Mouse (Mus musculus) midbrain, embryonic 11.5 days (tissue): ENCODE measurements at regions not wholly inside any gene's neighbourhood (a gene's known extent, or its start where the extent isn't known, plus 50 kb on each side); places are given as distances from the start of the nearest gene placed in this dataset.

ENCODE experiments used
- ATAC-seq: fragments of 200-750 bp; cut with Nextera tagmentation; 2 replicates; pipeline ENCODE4 v1.8.0; 2017; ENCODE audit warnings: moderate TSS enrichment, moderate library complexity; ENCODE audit not compliant: low FRiP score
- DNase-seq: peaks from one replicate; pipeline ENCODE4 v3.0.0; 2015; ENCODE audit warnings: low spot score; ENCODE audit errors: missing footprints
- H3K27ac ChIP-seq: fragments of 300-500 bp; sonication (generic); 2 replicates; pipeline ENCODE4 v1.5.1; 2014; ENCODE audit warnings: low read depth, low read length
- H3K27me3 ChIP-seq: fragments of 300-500 bp; sonication (generic); 2 replicates; pipeline ENCODE4 v1.6.1; 2014; ENCODE audit warnings: mild to moderate bottlenecking, low read length, moderate library complexity, mixed read lengths; ENCODE audit not compliant: control insufficient read depth, insufficient read depth
- H3K36me3 ChIP-seq: fragments of 300-500 bp; sonication (generic); 2 replicates; pipeline ENCODE4 v1.6.1; 2014; ENCODE audit warnings: mild to moderate bottlenecking, low read length, moderate library complexity, mixed read lengths; ENCODE audit not compliant: control insufficient read depth, insufficient read depth
- H3K4me1 ChIP-seq: fragments of 300-500 bp; sonication (generic); 2 replicates; pipeline ENCODE4 v1.6.1; 2014; ENCODE audit warnings: low read length; ENCODE audit not compliant: control insufficient read depth, insufficient read depth
- H3K4me2 ChIP-seq: fragments of 300-500 bp; sonication (generic); 2 replicates; pipeline ENCODE4 v1.6.1; 2014; ENCODE audit warnings: mild to moderate bottlenecking, moderate library complexity
- H3K4me3 ChIP-seq: fragments of 300-500 bp; sonication (generic); 2 replicates; pipeline ENCODE4 v1.5.1; 2014; ENCODE audit warnings: low read depth, low read length
- H3K9ac ChIP-seq: fragments of 300-500 bp; sonication (generic); 2 replicates; pipeline ENCODE4 v1.6.1; 2014; ENCODE audit warnings: low read length
- H3K9me3 ChIP-seq: fragments of 300-500 bp; sonication (generic); 2 replicates; pipeline ENCODE4 v1.6.1; 2016; ENCODE audit warnings: low read length; ENCODE audit not compliant: control insufficient read depth
- WGBS: fragments of 180-500 bp; shearing (Covaris S2); extraction: QIAGEN DNeasy Blood & Tissue Kit; methylation state at CpG from one replicate; pipeline ENCODE4 v1.1.7; 2014; 5-methylcytosine and 5-hydroxymethylcytosine counted together

DNA sequence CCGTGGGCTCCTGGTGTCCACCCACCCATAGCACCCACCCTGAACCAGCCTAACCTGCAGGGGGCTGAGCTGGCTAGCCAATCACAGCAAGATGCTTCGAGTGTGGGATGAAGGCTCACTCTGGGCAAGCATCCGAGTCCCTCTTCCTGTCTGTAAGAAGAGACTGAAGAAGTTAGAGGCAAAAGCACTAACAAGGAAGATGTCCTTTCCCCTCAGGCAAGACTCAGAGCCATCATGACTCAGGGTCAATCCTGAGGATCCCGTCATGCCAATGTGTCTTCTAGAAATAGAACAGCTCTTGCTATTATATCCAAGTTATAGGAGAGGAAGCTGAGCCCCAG, 163.6 kb downstream of the Trim29 start:
- Histone ChIP-seq H3K4me1 (peaks cover 3% of the 10 kb centered on the region), H3K27me3 (no peaks in the 10 kb centered on the region), H3K9ac (no peak overlapping the region), H3K4me3 (no peak overlapping the region), H3K9me3 (no peaks in the 10 kb centered on the region), H3K27ac (no peak overlapping the region), H3K4me2 (no peak overlapping the region), H3K36me3 (no peaks in the 10 kb centered on the region)
- 57% methylated on average over 4 of the region's 4 CpGs for WGBS
- peak; percentile 78 for DNase-seq
- no peak for ATAC-seq

DNA sequence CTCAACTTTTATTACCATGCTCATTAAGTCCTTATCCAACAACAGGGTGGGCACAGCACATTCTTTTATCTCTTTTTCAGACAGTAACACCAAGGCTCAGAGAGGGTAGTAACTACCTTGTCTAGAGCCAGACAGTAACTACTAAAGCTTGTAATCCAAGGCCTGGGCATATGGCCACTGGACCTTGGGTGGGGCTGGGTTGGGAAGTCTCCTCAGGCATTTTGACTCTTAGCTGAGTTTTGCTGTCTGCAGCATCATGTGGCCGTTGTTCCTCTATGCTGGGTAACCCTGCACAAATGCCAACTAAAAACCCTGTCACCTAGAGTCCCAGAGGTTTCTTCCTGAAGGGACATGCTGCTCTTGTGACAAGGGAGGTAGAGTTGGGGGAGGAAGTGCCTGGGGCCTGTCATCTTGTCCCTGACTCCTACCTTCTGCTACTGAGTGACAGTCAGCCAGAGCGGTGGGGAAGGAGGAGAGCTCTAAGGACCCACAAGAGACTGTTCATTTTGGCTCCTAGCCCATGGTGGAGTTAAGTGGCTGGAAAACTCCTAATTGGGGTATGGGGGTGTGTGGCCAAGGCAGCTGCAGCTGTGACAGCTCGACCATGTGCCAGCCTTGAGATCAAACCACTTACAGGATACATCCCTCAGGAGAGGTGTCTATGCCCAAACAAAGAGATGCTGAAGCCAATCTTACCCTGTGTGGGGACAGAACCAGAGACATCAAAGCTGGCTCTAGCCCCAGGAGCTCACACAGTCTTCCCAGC, 170.4 kb downstream of the Trim29 start:
- H3K4me3 ChIP-seq, result no peak overlapping the region
- H3K27ac ChIP-seq, result no peak overlapping the region
- no peaks in the 10 kb centered on the region for H3K27me3 ChIP-seq
- DNase-seq (peak; percentile 75), ATAC-seq (no peak)
- WGBS, result 74% methylated on average over 3 of the region's 3 CpGs
- no peak overlapping the region for H3K9ac ChIP-seq
- no peaks in the 10 kb centered on the region for H3K36me3 ChIP-seq
- no peaks in the 10 kb centered on the region for H3K9me3 ChIP-seq
- H3K4me1 ChIP-seq, result no peaks in the 10 kb centered on the region
- no peak overlapping the region for H3K4me2 ChIP-seq

DNA sequence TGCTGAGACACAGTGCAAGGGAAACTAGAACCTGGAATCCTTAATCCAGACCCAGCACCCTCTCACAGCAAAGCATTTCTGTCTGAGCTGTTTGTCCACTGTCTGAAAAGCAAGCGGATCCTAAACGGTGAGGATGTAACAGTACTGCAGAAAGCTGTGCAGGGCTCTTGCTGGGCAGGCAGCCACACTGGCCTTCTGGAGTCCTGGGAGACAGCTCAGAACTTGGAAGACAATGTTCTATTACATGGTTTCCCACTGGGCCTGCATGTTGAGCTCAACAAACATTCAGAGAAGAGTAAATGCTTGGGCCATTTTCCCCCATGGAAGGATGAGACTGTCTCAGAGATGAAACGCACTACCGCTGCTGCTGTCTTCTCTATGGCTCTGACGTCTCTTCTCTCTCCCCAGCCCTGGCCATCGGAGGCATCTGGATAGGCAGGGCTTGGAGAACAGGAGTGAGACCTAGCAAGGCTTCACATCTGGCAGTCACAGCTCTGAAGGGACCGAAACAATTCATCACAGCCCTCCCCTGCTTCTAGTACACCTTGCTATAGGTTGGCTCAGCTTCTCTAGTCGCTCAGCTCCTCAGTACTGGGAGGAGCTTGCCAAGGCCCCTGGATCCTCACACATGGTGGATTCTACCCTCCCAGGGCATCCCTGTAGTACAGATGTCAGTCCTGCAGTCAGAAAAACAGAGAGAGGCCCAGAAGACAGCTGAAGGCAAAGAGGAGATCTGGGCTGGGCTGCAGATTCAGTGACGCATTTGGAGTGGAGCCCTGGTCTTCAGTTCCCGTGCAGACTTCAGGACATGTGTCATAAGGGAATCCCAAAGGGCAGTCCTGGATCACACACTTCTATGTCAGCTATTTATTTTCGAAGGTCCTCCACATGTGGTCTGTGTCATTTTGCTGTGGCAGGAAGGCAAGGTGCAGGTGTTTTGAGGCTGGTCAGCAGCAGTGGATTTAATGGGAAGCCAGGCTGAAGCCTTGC, 171.7 kb downstream of the Trim29 start:
- H3K9ac ChIP-seq, result no peak overlapping the region
- no peaks in the 10 kb centered on the region for H3K36me3 ChIP-seq
- DNase-seq (peak; percentile 76), ATAC-seq (no peak)
- no peak overlapping the region for H3K4me3 ChIP-seq
- H3K4me2 ChIP-seq, result no peak overlapping the region
- no peaks in the 10 kb centered on the region for H3K4me1 ChIP-seq
- H3K9me3 ChIP-seq, result no peaks in the 10 kb centered on the region
- 86% methylated on average over 11 of the region's 11 CpGs for WGBS
- no peaks in the 10 kb centered on the region for H3K27me3 ChIP-seq
- H3K27ac ChIP-seq, result no peak overlapping the region

DNA sequence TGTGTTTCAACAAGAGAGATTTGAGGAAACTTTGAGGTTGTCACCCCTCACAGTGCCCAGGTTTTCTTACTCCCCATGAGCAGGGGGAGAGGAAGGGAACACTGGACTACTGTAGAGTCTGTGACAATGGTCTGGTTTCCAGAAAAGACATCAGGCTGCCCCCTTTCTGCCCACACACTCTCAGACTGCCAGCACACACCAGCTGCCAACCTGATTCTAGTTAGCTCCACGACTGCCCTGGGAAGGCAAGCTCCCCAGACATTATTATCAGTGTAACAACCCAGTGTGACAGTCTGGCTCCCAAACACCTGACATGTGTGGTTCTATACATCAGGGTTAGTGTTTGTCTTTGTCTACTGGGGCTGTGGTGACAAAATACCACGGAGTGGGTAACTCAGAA, 172.5 kb downstream of the Trim29 start:
- WGBS, result 76% methylated on average over 2 of the region's 2 CpGs
- H3K27ac ChIP-seq, result no peak overlapping the region
- H3K36me3 ChIP-seq, result no peaks in the 10 kb centered on the region
- H3K27me3 ChIP-seq, result no peaks in the 10 kb centered on the region
- H3K9ac ChIP-seq, result no peak overlapping the region
- no peaks in the 10 kb centered on the region for H3K4me1 ChIP-seq
- ATAC-seq, result no peak
- no peaks in the 10 kb centered on the region for H3K9me3 ChIP-seq
- H3K4me2 ChIP-seq, result no peak overlapping the region
- peak; percentile 60 for DNase-seq
- no peak overlapping the region for H3K4me3 ChIP-seq

DNA sequence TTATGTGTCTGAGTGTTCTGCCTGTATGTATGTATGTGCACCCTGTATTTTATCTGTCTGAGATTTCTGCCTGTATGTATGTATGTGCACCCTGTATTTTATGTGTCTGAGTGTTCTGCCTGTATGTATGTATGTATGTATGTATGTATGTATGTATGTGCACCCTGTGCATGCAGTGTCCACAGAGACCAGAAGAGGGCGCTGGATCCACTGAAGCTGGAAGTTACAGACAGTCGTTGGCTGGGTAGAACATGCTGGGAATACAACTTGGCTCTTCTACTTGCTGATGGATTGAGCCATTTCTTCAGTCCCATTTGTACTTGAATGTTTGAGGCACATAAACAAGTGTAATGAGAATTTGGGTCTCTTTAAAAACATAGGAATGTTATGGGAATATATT, 173.3 kb downstream of the Trim29 start:
- ATAC-seq (no peak), DNase-seq (no peak)
- no peaks in the 10 kb centered on the region for H3K9me3 ChIP-seq
- no peak overlapping the region for H3K4me3 ChIP-seq
- no peaks in the 10 kb centered on the region for H3K27me3 ChIP-seq
- no peak overlapping the region for H3K27ac ChIP-seq
- no peak overlapping the region for H3K9ac ChIP-seq
- WGBS, result 80% methylated on average over 2 of the region's 2 CpGs
- H3K36me3 ChIP-seq, result no peaks in the 10 kb centered on the region
- no peak overlapping the region for H3K4me2 ChIP-seq
- no peaks in the 10 kb centered on the region for H3K4me1 ChIP-seq

DNA sequence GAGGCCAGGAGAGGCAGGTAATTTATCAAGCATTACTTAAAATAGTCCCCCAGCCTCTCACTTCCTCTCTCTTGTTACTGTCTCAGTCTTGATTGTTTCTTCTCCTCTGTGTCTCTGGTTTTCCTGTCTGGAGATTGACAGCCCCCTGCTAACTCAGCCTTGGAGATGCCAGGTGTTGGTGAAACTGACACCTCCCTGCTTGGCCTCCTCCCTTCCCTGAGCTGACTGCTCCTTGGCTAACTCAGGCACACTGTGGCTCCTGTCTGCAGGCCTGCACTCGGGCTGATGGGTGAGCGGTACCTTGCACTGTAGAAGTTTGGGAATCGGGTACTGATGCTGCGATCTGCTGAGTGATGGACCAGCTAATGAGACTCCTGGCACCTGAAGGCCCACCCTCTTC, 176.1 kb downstream of the Trim29 start:
- 76% methylated on average over 4 of the region's 4 CpGs for WGBS

DNA sequence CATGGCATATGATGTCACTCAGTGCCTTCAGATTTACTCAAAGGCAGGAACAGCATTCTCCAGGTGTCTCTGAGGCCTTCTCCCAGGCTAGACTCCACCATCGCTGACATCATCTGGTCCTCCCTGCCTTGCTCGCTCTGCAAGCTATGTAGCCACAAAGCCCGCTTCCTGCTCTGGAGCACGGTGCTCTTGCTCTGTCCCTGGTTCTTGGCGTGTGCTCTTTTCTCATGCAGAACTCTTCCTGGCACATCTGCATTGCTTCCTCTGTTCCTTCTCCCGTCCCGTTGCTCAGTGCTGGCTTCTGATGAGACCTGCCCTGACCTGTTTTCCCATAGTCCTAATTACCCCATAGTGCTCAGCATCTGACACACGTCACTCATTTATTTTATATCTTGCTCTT, 178.6 kb downstream of the Trim29 start:
- H3K4me2 ChIP-seq, result no peak overlapping the region
- ATAC-seq, result no peak

More for the DNA sequence above, 176.1 kb downstream of the Trim29 start:
- DNase-seq (no peak), ATAC-seq (no peak)
- H3K4me1 ChIP-seq, result no peaks in the 10 kb centered on the region
- no peak overlapping the region for H3K9ac ChIP-seq
- no peak overlapping the region for H3K27ac ChIP-seq
- H3K36me3 ChIP-seq, result no peaks in the 10 kb centered on the region
- no peak overlapping the region for H3K4me2 ChIP-seq
- H3K9me3 ChIP-seq, result no peaks in the 10 kb centered on the region
- H3K27me3 ChIP-seq, result no peaks in the 10 kb centered on the region
- H3K4me3 ChIP-seq, result no peak overlapping the region

DNA sequence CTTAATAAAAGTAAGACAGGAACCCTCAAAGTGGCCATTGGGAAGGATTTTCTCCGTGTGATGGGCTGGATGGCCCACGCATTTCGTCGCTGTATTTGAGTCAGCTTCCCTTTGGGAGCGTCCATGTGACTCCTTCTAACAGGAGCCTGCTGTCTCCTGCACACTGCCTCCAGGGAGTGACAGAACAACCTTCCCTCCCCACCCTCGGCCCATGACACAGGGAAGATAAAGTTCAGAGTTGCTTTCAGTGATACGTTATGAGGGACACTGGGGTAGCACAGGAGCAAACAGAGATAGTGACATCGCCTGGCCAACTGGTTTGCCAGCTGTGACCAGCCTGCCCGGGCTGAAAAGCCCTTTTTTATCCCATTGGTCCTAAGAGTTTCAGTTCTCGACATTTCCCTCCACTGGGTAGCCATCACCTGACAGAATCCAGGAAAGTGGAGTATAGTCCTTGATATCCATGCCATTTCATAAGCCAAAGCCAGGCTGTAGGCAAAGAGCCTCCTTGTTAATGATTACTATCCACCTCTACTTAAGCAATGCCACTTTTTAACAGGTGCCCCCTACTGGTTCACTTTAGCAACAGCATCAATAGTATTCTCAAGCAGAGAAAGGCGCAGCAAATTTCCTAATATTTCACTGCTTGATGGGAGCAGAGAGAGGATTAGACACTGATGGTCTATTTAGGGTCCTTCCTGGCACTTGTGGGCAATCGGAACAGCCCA, 180.5 kb downstream of the Trim29 start:
- H3K9ac ChIP-seq, result no peak overlapping the region
- no peak overlapping the region for H3K4me2 ChIP-seq
- no peak overlapping the region for H3K4me3 ChIP-seq
- 74% methylated on average over 12 of the region's 12 CpGs for WGBS
- DNase-seq, result no peak
- no peak overlapping the region for H3K27ac ChIP-seq
- H3K36me3 ChIP-seq, result no peaks in the 10 kb centered on the region
- ATAC-seq, result no peak
- no peaks in the 10 kb centered on the region for H3K9me3 ChIP-seq
- H3K27me3 ChIP-seq, result no peaks in the 10 kb centered on the region
- peaks cover 4% of the 10 kb centered on the region; the same call in 1 of the 2 replicates for H3K4me1 ChIP-seq

More for the DNA sequence above, 178.6 kb downstream of the Trim29 start:
- Histone ChIP-seq H3K27ac (no peak overlapping the region), H3K9me3 (no peaks in the 10 kb centered on the region), H3K36me3 (no peaks in the 10 kb centered on the region), H3K4me3 (no peak overlapping the region), H3K9ac (no peak overlapping the region), H3K27me3 (no peaks in the 10 kb centered on the region), H3K4me1 (peaks cover 4% of the 10 kb centered on the region; the same call in 1 of the 2 replicates)
- no peak for DNase-seq
- 76% methylated on average over 8 of the region's 8 CpGs for WGBS
